Mouse (Mus musculus) kidney, postnatal 0 days (tissue): Measurements from ENCODE around the gene Tec. TPM values are rescaled to one million over a fixed set of nuclear protein-coding genes. Genes with fewer than 3 reads are reported as not detected.

Experiments used
- ATAC-seq: fragments of 200-750 bp; cut with Nextera tagmentation; replicated peaks from 2 replicates; pipeline ENCODE4 v1.8.0; 2017; ENCODE audit warnings: low read depth, moderate number of reproducible peaks, moderate TSS enrichment, moderate library complexity; ENCODE audit not compliant: low FRiP score
- DNase-seq: peaks from one replicate; pipeline ENCODE4 v3.0.0-alpha.2; 2016; ENCODE audit warnings: low spot score
- H3K27ac ChIP-seq: fragments of 300-500 bp; sonication (generic); 2 replicates; pipeline ENCODE4 v1.5.1; 2014; ENCODE audit warnings: mild to moderate bottlenecking
- H3K27me3 ChIP-seq: fragments of 300-500 bp; sonication (generic); 2 replicates; pipeline ENCODE4 v1.6.1; 2014; ENCODE audit warnings: low read length, mixed read lengths; ENCODE audit not compliant: insufficient read depth
- H3K36me3 ChIP-seq: fragments of 300-500 bp; sonication (generic); 2 replicates; pipeline ENCODE4 v1.6.1; 2014; ENCODE audit warnings: low read length, mixed read lengths; ENCODE audit not compliant: insufficient read depth
- H3K4me1 ChIP-seq: fragments of 300-500 bp; sonication (generic); replicated peaks from 2 replicates; pipeline ENCODE4 v1.6.1; 2014; ENCODE audit warnings: antibody characterized with exemption, low read length, mixed read lengths; ENCODE audit not compliant: insufficient read depth
- H3K4me2 ChIP-seq: fragments of 300-500 bp; sonication (generic); 2 replicates; pipeline ENCODE4 v1.6.1; 2014; ENCODE audit warnings: mild to moderate bottlenecking, low read length, moderate library complexity, mixed read lengths
- H3K4me3 ChIP-seq: fragments of 300-500 bp; sonication (generic); replicated peaks from 2 replicates; pipeline ENCODE4 v1.5.1; 2014; ENCODE audit warnings: low read depth, low read length
- H3K9ac ChIP-seq: fragments of 300-500 bp; sonication (generic); 2 replicates; pipeline ENCODE4 v1.6.1; 2014; ENCODE audit warnings: low read depth, low read length
- H3K9me3 ChIP-seq: fragments of 300-500 bp; sonication (generic); replicated peaks from 2 replicates; pipeline ENCODE4 v1.6.1; 2016; ENCODE audit warnings: low read length, inconsistent platforms, mixed read lengths
- CTCF ChIP-seq: IDR thresholded peaks from 2 replicates; pipeline ENCODE4 v1.5.1; 2016; ENCODE audit warnings: antibody characterized with exemption, low read depth, mild to moderate bottlenecking, moderate library complexity
- WGBS: fragments of 180-500 bp; shearing (Covaris S2); extraction: QIAGEN DNeasy Blood & Tissue Kit; methylation state at CpG from one replicate; pipeline ENCODE4 v1.1.7; 2014; 5-methylcytosine and 5-hydroxymethylcytosine counted together
- polyA plus RNA-seq: library from polyadenylated mRNA; unstranded; fragments of >200 nt; fragmentation: Nextera tagmentation; extraction: Ambion mirVana; gene quantifications from 2 replicates; pipeline ENCODE4 v1.2.1, GENCODE M21; 2015

The Tec gene
- polyA plus RNA-seq, 1 experiment from 2014 or later, result 8.4 TPM

DNA sequence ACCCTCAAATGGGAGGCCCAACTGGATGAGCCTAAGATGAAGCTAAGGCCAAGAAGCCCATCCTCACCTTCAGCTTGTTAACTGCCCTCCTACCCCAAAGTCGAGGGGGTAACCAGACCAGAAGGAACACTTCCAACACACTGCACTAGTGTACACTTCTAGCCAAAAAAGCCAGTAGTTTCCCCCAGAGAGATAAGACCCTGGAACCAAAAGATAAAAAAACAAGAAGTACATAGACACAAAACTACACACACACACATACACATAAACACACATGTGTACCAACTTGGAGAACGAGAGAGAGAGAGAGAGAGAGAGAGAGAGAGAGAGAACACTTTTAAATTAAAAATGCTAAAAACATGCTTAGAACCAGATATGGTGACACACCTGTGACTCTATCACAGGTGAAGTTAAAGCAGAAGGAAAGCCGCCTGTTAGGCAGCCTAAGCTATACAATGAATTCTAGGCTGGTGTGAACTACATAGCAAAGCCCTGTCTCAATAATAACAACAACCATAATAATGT is 3.6 kb downstream of the Tec start:
- no peak for ATAC-seq
- WGBS, result 77% methylated on average over 3 of the region's 3 CpGs
- H3K27me3 ChIP-seq, result no peaks in the 10 kb centered on the region
- H3K27ac ChIP-seq, result no peak overlapping the region
- no peak for DNase-seq
- no peak for TF ChIP-seq CTCF
- no peaks in the 10 kb centered on the region; the same call in 1 of the 2 replicates for H3K4me1 ChIP-seq
- no peak overlapping the region for H3K4me2 ChIP-seq
- no peak overlapping the region for H3K4me3 ChIP-seq
- no peaks in the 10 kb centered on the region for H3K36me3 ChIP-seq
- H3K9ac ChIP-seq, result no peak overlapping the region
- H3K9me3 ChIP-seq, result no peaks in the 10 kb centered on the region

DNA sequence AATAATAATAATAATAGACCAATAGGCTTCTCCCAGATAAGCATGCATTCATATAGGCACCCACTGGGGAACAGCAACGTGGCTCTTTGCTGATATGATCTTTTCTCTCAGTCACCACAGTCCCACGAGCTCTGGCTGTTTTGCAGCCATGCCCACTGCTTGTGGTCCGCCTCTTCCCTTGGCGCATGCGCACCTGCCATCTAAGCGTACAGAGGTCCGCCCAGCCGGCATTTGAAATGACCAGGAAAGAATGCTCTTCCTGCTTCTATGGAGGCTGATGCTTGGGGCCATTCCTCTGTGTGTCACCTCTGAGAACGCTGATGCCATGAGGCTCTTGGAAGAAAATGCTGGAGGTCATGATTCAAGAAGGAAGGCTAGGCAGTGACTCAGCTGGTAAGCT is 5.1 kb downstream of the Tec start:
- Histone ChIP-seq H3K4me3 (no peak overlapping the region), H3K27me3 (no peaks in the 10 kb centered on the region), H3K9ac (no peak overlapping the region), H3K4me1 (no peaks in the 10 kb centered on the region; the same call in 1 of the 2 replicates), H3K27ac (no peak overlapping the region), H3K4me2 (no peak overlapping the region), H3K36me3 (no peaks in the 10 kb centered on the region), H3K9me3 (no peaks in the 10 kb centered on the region)
- ATAC-seq (no peak), DNase-seq (no peak)
- WGBS, result 87% methylated on average over 9 of the region's 9 CpGs
- no peak for TF ChIP-seq CTCF

DNA sequence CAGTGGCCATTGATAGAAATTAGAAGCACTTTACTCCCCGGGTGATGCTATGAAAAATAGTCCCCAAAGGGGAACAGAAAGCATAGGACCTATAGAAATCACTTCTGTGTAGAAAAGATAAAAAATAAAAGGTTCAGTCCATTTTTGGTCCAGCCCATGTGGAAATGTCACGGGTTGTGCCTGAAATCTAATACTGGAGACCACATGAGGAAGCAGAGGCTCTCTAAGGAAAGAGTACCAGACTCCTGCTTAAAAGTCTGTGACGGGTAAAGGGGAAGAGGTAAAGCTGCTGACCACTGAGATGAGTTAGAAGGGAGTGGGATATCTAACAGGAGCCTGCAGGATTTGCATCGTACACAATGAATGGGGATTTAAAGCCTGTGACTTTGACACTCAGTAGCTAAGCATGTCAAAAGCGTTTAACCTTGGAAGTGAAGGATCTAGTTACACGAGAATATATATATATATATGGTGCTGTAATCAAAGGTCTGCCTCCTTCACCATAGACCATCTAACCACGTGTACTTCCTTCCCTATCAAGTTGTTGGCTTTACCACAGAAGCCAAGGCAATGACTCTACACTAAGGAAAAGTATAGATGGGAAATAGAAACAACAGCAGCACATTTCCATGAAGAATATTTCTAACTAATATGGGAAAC is 6.4 kb downstream of the Tec start:
- no peak for TF ChIP-seq CTCF
- ATAC-seq, result no peak
- no peak overlapping the region for H3K9ac ChIP-seq
- H3K4me2 ChIP-seq, result no peak overlapping the region
- no peak overlapping the region for H3K4me3 ChIP-seq
- 34% methylated on average over 7 of the region's 7 CpGs for WGBS
- peak; percentile 34 for DNase-seq
- H3K9me3 ChIP-seq, result no peaks in the 10 kb centered on the region
- H3K4me1 ChIP-seq, result no peaks in the 10 kb centered on the region; the same call in 1 of the 2 replicates
- no peaks in the 10 kb centered on the region for H3K36me3 ChIP-seq
- no peak overlapping the region for H3K27ac ChIP-seq
- H3K27me3 ChIP-seq, result no peaks in the 10 kb centered on the region

DNA sequence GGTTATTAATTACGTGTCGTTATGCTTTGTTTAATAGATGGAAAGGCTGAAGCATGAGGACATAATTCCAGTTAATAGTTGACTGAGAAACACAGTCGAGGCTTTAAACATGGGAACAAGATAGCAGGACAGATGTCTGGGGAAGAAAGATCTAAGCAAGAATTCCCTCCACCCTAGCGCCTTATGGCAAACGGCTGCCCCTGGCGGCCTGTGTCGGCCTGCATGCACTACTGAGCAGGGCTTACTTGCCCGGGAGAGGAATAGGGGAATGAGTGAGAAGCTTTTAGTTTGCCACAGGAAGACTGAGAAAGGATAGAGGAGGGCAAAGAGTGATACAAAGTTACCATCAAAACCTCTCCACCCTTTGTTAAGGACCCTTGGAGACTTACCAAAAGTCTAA is 7.4 kb downstream of the Tec start:
- no peak; the same call in 1 of the 2 replicates for ATAC-seq
- no peaks in the 10 kb centered on the region for H3K36me3 ChIP-seq

DNA sequence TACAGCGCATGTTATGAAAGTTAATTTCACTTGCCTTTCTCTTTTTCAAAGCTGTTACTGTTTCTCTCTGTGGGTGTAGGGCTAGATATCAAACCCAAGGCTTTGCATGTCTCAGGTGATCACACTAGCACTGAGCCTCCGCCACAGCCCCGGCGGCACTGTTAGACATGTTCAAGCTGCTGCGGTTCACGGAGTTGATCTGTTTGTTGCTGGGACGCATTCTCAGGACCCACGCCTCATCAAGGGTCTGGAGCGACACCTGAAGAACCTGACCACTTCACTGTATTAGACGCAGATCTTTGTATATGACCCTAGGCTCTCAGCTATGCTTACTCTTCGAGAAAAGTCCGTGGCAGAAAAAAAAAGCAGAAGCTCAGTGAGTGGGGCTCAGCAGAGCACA is 10.0 kb downstream of the Tec start:
- no peak overlapping the region for H3K4me2 ChIP-seq
- no peaks in the 10 kb centered on the region for H3K9me3 ChIP-seq
- peaks cover 8% of the 10 kb centered on the region; the same call in 1 of the 2 replicates for H3K4me1 ChIP-seq
- H3K27ac ChIP-seq, result no peak overlapping the region
- no peak overlapping the region for H3K9ac ChIP-seq
- ATAC-seq (no peak), DNase-seq (no peak)
- no peak overlapping the region for H3K4me3 ChIP-seq
- H3K36me3 ChIP-seq, result no peaks in the 10 kb centered on the region
- no peaks in the 10 kb centered on the region for H3K27me3 ChIP-seq
- no peak for TF ChIP-seq CTCF
- 89% methylated on average over 12 of the region's 12 CpGs for WGBS

More for the DNA sequence above, 7.4 kb downstream of the Tec start:
- peak; percentile 61 for TF ChIP-seq CTCF
- Histone ChIP-seq H3K27ac (no peak overlapping the region), H3K27me3 (no peaks in the 10 kb centered on the region), H3K9me3 (no peaks in the 10 kb centered on the region), H3K4me3 (no peak overlapping the region), H3K9ac (no peak overlapping the region), H3K4me1 (0 out of 2 replicates have a peak, but pooled peaks cover 3% of the 10 kb centered on the region), H3K4me2 (no peak overlapping the region)
- WGBS, result 41% methylated on average over 8 of the region's 8 CpGs
- peak; percentile 50 for DNase-seq

DNA sequence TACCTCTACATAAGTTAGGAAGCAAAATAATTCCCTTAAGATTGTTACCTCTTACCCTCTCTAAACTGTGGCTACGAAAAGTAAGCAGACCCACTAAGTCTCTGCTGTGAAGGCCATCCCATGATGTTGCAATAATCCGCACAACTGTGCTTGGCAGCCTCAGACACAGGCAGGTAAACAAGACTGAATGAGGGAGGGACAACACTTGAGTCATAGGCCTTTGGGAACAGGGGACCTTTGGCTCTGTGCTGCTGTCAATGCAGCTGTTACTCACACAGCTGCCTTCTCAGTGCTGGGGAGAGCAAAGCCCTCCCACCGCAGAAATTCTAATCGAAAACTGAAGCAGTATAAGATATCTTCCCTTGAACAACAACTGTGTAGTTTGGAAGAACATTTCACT is 10.5 kb downstream of the Tec start:
- H3K4me3 ChIP-seq, result no peak overlapping the region
- no peak overlapping the region for H3K9ac ChIP-seq
- no peaks in the 10 kb centered on the region for H3K27me3 ChIP-seq
- no peak overlapping the region for H3K4me2 ChIP-seq
- ATAC-seq (no peak), DNase-seq (no peak)
- H3K4me1 ChIP-seq, result peaks cover 8% of the 10 kb centered on the region; the same call in 1 of the 2 replicates
- no peak overlapping the region for H3K27ac ChIP-seq
- H3K9me3 ChIP-seq, result no peaks in the 10 kb centered on the region
- WGBS, result 72% methylated on average over 4 of the region's 4 CpGs
- no peak for TF ChIP-seq CTCF
- no peaks in the 10 kb centered on the region for H3K36me3 ChIP-seq
